Mouse (Mus musculus) thymus, adult 18-20 months (tissue): ENCODE results near the gene Dusp2.

Source experiments
- DNase-seq, 2 experiments: peaks; one replicate each; pipeline ENCODE4 v3.0.0; 2022; ENCODE audit warnings: mixed read lengths in 2 of 2

Dusp2 gene

GRCm38 (mm10) chr2:127369703-127370376, 33.9 kb downstream of the Dusp2 start:
- no peak for DNase-seq

DNA sequence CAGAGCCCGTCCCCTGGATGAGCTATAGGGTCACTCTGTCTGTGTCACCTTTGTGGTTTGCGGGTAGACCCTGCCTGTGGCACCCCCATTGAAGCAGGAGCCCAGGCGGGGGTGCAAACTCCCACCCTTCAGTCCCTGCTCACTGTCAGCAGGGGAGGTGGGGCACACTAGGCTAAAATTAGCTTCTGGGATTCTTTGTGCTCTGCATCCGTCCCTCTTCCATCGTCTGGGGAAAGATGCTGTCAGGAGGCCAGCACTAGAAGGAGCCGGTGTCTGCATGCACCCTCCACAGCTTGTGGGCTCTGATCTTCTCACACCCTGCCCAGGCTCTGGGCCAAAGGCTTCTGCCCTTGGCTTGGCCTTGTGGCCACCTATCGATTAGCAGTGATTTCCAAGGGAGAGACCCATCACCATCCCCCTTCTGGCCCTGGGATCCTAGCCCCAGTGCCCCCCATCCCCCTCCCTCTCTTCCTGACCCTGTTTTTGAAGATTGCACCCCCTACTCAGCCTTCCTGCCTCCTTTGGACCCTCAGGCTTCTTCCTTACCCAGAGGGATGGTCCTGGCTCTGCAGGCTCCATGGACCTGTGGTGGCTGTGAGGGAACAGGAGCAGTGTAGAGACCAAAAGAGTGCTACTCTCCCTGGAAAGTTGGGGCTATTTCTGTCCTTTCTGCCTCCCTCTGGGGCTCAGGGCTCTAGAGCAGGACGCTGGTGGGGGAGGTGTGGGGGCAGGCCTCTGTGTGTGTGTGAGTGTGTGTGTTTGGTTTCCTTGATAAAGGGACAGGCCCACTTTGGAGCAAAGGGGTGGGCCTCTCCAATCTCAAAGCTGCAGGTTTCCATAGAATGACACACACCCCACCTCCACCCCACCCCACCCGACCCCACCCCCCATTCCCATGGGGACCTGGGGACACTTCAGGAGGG, 34.9 kb downstream of the Dusp2 start:
- no peak for DNase-seq

DNA sequence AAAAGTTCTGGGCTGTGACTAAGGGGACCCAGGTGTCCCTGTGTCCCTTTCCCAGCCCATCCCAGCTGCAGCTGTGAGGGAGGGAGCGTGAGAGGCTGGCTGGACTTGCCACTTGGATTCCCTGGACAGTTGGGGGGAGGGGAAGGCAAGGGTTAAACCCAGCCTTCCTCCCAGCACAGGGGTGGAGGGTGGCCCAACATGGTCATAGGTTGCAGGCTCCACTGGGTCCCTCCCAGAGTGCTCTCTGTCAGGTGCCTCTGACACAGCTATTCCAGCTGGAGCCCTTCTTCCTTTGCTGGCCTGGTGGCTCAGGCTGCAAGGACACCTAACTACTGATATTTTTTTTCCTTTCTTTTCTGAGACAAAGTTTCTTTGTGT, 35.5 kb downstream of the Dusp2 start:
- no peak for DNase-seq

- no peak for DNase-seq
These were observed 36.1 kb downstream of the Dusp2 start for GRCm38 (mm10) chr2:127372082-127372481.

DNA sequence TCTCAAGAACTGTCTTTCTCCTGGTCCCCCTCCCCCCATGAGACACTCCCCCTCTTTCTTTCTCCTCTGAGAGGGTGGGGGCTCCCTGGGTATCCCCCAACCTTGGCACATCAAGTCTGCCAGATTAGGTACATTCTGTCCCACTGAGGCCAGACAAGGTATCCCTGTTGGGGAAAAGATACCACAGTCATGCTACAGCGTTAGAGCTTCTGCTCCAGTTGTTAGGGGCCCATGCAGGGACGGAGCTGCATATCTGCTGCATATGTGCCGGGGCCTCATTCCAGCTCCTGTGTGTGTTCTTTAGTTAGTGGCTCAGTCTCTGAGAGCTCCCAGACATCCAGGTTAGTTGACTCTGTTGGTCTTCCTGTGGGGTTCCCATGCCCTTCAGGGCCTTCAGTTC, 38.2 kb downstream of the Dusp2 start:
- no peak for DNase-seq

DNA sequence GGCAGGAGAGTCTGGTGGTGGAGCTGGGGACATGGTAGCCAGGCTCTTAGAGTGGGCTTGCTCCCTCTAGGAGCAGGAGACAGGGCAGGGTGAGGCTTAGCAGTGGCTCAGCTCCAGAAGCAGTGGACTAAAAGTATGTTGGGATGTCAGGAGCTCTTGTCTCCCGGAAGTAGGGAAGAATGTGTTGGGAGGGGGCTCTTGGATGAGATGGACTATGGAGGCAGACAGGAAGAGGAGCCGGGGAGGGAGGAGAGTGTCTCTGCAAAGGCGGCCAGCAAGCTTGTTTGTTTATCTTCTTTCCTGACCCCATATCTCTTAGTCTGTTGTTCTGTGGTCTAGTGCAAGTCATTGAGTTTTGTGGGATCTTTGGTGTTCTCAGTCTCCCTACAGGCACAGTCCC, 39.1 kb downstream of the Dusp2 start:
- DNase-seq: no peak

DNA sequence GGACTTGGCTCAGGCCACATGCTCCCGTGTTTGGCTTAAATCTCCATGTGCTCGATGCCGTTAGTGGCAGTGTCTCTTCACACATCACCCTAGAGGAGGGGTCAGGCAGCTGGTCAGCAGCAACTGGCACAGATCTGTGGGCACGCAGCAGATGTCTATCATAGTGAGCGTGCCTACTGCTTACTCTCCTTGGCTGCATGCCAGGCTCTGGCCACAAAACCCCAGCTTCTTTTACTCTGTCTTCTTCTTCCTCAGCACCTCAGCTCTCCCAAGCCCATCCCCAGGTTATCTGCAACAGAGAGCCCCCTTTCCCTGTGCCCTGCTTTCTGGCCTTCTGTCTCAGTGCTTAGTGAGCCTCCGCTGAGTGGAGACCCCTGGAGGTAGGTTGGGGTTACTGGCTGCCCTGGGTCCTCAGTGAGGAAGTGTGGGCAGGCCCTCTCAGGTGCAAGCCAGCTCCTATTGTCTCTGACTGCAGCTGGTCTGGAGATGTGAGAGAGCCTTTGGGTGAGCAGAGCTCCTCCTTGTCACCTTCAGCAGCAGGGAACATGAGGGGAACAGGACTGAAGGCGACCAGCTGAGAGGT, 39.9 kb downstream of the Dusp2 start:
- DNase-seq: peak; percentile 11 to 23

- DNase-seq: no peak
These were observed 40.6 kb downstream of the Dusp2 start for GRCm38 (mm10) chr2:127376423-127377051.

DNA sequence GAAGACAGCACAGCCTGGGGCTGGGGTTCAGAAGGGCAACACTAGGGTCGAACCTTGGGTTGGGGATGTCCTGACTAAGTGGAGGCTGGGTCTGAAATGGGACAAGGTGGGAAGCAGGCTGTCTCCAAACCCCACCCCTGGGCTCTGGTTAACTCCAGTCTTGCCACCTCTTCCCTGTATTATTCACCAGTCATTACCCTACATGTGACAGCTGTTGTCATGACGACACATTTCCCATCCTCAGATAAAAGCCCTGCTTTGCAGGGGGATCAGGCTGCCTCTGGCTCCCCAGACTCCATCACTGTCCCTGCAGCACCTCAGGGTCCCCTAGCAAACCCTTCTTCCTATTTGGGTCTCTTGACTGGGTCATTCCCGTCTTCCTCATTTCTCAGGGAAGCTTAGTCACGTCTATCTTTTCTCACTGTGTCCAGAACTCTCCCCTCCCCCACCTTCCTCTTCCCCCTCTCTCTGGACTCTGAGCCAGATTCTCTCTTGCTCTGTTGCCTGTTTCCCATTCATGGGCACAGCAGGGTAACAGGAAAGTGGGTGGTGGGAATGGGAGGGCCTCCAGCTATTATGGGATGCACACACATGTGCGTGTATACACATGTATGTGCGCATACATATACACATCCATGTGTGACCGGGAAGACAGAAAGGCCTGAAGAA, 42.1 kb downstream of the Dusp2 start:
- no peak for DNase-seq

- no peak for DNase-seq
These were observed 42.6 kb downstream of the Dusp2 start for GRCm38 (mm10) chr2:127378611-127378990.

GRCm38 (mm10) chr2:127379250-127379649, 43.3 kb downstream of the Dusp2 start:
- DNase-seq: no peak

- DNase-seq: no peak
These were observed 47.9 kb downstream of the Dusp2 start for GRCm38 (mm10) chr2:127383881-127384280.

- DNase-seq: no peak
These were observed 51.6 kb downstream of the Dusp2 start for GRCm38 (mm10) chr2:127387521-127387920.
